Mouse (Mus musculus) gastrocnemius, postnatal 10 days (tissue): ENCODE data around the gene Crip1. TPM values are rescaled to one million over a fixed set of nuclear protein-coding genes. Genes with fewer than 3 reads are reported as not detected.

Experiments
- DNase-seq: peaks from one replicate; pipeline ENCODE4 v3.0.0; 2021; ENCODE audit warnings: mixed read lengths
- total RNA-seq, 2 experiments: library from RNA; stranded (reverse); gene quantifications; 2 replicates each; pipeline ENCODE4 v1.2.3; 2021

Crip1 gene
- total RNA-seq, 2 experiments from 2014 or later, result 143 to 189 TPM

DNA sequence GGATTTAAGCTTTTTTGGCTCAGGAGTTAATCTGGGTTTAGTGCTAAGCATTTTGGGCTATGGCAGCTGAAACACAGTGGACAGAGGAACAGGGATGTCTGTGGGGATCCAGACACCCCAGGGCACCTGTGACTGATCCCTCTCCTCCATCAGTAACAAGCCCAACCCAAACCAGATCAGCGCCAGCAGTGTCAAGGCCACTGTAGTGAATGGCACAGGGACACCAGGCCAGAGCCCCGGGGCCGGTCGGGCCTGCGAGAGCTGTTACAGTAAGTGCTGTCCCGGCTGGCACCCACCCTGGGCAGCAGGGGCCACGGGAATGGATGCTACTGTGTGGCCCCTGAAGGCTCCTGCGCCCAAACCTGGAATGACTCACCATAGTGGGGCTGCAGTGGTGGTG lies 15.4 kb upstream of the Crip1 start:
- DNase-seq, result no peak

DNA sequence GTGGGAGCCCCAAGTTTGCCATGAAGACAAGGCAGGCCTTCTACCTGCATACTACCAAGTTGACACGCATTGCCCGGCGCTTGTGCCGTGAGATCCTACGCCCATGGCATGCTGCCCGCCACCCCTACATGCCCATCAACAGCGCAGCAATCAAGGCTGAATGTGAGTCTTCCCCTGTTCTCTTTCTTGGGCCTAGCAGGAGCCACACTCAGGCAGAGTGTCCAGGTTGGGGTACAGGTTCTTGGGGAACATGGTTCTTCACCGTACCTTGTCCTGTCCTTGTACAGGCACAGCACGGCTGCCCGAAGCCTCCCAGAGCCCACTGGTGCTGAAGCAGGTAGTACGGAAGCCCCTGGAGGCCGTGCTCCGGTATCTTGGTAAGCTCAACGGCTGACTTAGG lies 14.5 kb upstream of the Crip1 start:
- no peak for DNase-seq

DNA sequence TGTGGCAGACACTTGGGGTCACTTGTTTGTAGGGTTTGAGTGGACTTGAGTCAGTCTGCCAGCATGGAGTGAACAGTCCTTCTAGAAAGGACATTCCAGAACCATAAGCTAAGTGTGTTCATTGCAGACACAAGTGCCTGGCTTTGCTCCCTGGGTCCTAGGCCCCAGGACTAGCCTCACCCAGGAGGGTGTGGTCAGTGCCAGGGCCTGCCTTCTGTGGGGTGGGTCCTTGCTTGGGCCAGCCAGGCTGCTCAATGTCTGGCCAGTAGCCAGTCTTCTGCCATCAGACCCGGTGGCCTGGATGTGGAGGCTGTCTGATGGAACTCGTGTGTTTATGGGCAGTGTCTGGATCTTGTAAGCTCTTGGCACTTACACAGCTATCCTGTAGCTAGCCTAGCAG lies 13.5 kb upstream of the Crip1 start:
- no peak for DNase-seq

DNA sequence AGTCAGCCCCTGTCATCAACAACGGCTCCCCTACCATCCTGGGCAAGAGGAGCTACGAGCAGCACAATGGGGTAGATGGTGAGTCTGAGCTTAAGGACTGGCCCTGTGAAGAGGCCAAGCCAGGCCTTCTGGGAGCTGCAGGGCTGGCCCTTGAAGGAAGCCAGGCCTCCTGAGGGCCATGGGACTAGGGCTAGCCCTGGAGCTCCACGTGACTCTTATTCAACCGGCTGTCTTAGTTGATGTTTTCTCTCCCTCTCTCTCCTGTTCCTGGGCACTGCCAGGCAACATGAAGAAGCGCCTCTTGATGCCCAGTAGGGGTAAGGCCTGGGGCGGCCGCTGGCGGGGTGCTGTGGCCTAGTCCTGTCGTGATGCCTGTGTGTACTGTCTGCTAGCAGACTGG lies 12.9 kb upstream of the Crip1 start:
- no peak for DNase-seq

DNA sequence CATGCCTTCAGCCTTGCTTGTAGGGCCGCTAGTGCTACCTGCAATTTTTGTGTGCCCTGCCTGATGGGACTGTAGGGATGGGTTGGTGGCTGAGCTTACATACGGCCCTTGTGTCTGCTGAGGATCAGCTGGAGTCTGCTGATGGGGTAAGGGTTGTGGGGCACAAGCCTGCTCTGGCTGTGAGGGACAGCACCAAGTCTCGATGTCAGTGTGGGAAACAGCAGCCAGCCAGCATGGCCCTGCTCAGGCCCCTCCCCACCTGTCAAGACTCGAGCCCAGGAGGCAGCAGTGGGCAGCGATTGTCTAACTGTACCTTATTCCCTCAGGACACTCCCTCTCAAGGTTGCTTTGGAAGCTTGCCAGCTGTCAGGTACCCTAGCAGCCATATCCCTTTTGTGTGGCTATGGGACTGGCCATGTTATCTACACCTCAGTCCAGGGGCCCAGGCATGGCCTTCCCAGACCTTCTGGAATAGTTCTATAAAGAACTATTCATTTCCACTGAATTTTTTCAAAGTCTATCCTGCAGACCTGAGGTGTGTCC lies 12.2 kb upstream of the Crip1 start:
- DNase-seq, result no peak

DNA sequence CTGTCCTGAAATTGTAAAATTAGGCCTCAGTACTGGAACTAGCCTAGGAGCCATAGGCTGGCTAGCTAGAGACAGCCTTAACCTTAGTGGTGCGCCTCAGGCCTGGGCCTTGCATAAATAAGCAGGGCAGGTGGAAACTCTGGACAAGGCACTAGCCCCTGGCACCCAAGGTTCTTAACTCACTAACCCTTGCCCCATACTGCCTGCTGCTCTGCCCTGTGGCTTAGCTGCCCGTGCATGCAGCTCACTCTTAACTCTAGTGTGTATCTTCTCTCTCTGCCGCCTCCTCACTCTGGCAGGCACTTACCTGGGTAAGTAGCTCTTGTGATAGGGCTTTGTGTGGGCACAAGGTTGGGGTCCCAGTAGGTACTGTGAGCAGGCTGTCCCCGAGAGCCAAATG lies 11.6 kb upstream of the Crip1 start:
- DNase-seq, result no peak

DNA sequence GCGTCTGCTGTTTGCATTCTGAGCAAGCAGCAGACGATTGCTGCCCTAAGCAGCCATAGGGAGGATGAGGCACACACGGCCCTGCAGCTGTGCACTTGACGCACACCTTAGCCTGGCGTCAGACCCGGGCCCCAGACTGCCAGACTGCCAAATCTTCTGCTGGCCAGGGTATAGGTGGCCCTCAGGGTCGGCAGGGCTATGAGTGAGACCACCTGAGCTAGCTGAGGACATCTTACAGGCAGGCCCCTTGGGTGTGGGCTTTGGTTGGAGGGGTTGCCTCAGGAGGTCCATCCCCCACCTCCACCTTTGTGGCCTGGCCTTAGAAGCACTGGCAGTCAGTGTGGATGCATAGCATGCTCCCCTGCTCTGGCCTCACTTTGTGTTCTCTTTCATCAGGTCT lies 10.7 kb upstream of the Crip1 start:
- no peak for DNase-seq

DNA sequence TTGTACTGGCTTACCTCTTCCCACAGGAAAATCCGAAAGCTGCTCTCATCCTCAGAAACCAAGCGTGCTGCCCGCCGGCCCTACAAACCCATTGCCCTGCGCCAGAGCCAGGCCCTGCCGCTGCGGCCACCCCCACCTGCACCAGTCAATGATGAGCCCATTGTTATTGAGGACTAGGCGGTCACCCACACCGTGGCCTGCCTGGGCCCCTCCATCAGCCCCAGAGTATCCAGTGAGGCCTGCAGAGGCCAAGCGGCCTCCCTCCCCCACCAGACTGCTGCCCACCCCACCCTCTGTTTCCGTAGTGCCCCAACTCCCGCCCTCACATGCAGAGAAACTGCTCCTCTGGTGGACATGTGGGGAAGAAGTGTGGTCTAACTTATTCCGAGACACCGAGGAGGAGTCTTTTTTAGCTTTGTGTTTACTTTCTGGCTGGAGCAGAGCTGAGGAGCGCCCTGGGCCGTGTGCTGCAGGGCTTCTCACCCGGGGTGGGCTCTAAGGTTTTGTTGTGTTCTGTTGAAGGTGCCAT lies 9.6 kb upstream of the Crip1 start:
- DNase-seq, result no peak

DNA sequence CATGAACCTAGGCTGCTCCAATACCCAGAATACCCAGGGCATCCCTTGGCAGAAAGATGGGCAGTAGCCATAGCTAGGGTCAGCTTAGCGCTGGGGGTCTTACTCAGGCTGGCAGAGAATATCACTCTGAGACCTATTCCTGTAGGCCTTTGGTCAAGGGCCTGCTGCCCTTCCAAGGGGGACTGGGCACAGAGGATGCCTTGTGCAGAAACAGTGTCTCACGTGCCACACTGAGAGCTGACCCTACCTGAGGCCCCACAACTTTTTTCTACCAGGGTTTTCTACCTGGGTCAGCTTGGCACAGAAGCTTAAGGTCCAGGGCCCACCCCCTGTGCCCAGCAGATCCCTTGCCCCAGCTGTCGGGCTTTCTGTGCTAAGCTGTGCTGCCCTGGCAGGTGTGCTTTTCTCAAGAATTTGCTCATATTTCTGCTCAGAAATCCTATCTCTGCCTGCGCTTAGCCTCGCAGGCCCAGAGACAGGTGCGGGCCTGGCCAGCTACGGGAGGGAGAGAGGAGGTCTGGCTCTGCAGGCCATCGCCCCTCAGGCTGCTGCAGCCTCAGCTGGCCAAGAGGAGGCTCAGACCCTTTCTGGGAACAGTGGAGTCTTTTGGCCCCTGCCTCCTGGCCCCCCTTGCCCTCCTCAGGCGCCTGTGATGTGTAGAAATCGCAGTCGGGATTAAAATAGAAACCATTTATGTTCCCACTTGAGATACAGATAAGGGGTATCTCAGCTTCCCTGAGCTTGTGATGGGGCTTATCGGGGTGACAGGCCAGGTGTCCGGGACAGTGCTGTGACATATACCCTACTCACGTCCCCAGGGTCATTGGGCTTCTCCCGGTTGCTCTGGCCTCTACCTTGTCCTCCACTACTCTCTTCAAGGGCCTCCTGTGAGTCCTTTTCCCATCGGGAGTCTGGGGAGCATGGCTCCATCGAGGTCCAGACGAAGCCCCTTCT lies 8.6 kb upstream of the Crip1 start:
- DNase-seq, result no peak

DNA sequence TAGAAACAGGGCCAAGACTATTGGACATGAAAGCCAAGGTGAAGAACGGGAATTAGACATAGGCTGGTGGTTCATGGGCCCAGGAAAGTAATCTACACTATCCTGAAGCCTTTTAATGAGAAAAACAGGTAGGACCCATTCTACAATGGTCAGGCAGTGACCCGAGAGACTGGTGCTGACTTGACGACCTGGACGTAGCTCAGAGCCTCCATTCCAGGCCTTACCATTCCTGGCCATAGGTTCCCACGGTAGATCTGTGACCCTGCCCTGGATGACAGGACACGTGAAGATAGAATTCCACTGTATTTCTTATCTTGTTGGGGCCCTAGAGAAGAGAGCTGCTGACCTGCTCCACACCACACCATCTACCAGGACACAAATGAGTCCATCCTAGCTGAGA lies 7.8 kb upstream of the Crip1 start:
- DNase-seq, result no peak

DNA sequence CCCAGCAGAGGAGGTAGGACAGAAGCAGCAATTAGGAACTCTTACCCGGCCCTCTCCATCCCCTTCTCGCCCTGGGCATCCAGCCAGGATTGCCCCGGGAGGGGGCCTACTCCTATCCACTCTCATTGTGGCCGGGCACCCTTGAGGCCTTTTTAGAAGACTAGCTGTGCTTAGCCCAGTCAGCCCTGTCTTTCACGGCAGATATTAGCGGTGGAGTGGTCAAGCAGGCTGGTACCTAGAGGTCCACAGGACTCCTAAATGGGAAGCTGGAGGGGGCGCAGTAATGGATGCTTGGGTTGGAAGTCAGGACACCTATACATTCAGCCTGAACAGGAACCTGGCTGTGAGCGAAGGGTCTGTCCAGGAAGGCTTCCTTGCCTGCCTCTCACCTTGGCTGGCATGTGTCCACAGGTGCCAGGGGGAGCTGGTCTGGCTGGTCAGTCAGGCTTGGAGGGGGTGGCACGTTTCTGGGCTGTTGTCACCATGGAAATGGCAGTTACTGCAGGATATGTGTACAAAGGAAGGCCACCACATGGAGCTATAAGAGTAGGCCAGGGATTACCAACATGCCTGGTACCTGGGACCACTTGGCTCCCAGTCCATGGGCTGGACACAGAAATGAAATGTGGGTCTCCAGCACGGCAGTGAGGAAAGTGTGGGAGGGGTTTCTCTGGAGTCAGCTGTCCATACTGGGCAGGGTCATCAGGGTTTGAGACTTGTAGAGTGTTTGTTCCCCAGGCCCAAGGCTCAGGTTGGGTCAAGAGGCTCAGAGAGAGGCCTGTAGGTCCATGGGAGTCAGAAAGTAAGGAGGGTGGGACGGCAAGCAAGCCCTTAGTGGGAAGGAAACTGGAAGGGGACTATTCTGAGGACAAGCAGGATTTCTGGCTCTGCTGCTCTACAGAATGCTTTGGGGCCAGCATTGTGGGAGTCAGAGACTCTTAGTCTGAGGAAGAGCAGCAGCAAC lies 6.9 kb upstream of the Crip1 start:
- no peak for DNase-seq

DNA sequence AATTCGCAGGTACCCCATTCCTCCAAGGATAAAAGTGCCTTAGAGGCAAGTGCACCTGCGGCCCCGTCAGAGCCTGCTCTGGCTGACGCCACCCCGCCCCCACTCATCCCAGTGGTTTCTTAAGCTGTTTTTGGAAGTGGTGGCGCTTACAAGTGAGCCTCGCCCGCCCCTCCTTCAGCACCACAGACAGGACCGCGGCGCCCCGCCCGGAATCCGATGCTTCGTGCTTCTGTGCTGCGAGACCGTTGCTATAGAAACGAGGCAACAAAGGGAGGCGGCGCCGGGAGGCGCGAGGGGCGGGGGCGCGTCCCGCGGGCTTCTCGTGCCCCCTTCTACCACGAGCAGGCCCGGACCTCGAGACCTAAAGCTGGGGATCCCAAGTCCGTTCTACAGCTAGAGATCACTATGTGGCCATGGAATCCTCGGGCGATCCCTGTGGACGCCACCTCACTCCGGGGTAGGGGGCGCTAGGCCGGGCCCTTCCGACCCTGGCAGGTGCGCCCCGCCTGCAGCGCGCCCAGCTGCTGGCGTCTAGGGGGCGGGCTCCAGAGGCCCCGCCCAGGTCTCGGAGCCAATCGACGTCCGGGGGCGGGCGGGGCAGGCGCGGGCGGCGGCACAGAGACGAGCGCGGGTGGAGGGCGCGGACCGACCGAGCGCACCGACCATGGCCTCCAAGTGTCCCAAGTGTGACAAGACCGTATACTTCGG lies 6.1 kb upstream of the Crip1 start, which contains the start of gene Crip2:
Gene Crip2, plus strand, starts transcription at position 329 of the 708 bp plus-strand sequence.
- peak; percentile 83 for DNase-seq

DNA sequence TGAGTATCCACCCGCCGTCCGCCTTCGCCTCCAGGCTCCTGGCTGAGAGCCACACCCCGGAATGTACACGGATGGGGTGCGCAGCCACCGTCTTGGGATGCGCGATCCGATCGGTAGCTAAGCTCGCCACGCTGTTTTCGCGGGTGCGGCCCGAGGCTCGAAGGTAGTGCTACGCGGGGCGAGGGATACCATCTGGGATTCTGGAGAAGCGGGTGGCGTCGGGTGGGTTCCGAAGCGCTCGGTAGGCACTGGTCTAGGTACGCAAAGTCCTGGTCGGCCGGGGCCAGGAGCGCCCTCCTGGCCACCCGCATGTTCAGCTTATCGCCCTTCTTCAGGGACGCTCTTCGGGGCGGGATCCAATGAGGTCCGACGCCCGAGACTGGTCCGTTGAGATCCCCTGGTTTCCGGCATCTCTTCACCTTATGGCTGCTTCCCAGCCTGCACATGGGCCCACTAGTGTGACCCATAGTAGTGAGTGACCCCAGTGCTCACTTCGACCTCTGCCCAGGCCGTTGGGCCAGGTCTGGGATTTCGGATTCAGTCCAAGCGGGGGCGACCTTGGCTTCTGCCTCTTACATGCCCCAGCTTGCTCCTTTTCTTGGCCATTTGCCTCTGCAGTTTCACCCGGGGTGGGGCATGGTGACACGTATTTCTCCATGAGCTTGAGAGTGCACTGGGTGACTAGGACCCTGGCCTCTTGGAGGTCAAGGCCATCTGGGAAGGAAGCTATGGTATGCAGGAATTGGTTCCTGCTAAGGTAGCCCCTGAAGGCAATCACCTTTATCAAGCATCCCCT lies 5.3 kb upstream of the Crip1 start:
- no peak for DNase-seq

DNA sequence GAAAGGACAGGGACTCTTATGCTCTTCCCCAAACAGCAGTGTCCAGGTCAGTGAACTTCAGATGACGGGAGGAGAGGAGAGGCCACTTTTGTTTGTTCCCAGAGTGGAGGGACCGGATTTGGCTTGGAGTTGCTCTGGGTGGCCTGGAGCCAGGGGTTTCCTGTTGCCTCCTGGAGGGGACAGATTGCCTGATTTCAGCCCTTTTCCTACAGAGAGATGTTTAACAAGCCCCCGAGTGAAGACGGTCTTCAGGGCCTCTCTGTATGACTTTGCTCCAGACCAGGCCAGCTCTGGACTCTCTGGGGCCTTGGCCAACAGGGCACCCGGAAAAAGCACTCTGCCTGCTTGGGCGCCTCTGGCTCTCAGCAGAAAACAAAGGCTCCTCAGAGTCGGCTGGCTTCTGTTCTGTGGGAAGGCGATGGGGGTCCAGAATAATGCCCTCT lies 4.6 kb upstream of the Crip1 start:
- peak; percentile 63 for DNase-seq

DNA sequence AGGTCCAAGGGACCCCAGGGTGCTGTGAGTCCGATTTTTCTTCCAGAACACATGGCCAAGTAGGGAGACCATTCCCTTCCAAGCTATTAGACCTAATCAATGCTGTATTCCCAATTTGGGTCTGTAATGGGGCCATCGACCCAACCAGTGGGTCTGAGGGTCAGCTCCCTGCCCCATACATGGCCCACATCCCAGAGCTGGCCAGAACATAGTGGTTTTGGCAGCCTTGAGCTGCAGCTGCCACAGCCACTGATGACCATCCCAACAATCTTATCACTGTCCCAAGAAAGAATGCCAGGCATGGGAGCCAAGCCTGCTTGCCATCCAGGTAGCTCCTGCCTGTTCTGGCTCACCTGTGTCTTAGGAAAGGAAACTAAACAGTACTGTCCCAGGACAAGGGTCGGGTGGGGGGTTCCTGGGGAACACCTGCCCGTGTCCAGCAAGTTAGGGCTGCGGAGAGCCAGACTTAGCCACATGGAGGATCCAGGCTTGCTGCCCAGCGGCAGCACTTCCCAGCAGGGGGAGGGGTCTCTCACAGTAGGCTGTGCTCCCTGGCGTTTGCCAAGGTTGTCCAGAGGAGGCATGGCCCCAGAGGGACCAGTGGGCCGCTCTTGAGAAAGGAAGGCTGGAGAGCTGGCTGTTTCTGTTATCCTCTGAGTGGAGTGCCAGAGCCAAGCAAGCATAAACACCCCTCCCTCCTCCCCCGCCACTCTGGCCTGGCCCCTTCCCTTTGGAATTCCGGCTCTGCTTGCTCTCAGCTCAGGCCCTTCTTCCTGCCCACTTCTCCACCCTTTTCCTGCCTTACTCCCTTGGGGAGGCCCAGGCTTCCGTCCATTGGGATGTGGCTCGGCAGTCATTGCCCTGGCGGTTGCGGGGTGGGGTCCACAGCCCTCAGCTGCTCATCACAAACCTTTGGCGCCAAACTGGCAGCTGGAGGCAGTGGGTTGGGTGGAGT lies 3.8 kb upstream of the Crip1 start:
- peak; percentile 64 for DNase-seq

DNA sequence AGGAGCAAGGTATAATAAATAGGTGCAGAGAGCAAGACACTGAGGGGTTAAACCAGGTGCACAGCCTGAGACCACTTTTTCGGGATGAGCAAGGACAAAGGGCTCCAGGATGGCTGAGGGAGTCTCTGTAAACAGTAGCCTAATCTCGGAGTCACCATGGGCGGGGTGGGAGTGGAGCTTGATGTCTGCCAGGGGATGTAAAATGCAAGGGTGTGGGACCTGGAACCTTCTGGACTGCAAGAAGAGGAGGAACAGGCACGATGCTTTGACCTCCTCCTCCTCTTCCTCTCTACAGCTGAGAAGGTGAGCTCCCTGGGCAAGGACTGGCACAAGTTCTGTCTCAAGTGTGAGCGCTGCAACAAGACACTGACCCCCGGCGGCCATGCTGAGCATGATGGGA lies 3.0 kb upstream of the Crip1 start:
- no peak for DNase-seq

DNA sequence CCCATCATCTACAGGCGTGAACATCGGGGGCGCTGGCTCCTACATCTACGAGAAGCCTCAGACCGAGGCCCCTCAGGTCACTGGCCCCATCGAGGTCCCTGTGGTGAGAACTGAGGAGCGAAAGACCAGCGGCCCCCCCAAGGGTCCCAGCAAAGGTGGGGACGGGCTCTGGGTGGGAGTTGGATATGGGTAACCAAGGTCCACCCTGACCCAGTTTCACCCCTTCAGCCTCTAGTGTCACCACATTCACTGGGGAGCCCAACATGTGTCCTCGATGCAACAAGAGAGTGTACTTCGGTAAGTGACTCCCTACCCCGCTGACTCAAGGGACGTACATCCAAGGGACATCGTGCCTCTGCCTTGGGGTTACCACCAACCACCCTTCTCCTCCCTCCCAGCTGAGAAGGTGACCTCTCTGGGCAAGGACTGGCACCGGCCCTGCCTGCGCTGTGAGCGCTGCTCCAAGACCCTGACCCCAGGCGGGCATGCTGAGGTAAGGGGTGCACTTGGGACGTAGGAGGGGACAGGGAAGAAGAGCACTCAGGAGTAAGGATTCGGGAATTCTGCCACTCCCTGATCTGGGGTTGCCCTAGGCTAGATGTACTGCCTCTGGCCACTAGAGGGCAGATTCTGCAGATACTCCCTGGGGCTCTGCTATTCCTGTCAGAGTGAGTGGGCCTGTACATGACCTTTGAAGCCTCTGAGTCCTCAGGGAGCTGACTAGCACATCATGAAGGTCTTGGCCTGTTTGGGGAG lies 1.9 kb upstream of the Crip1 start:
- no peak for DNase-seq

DNA sequence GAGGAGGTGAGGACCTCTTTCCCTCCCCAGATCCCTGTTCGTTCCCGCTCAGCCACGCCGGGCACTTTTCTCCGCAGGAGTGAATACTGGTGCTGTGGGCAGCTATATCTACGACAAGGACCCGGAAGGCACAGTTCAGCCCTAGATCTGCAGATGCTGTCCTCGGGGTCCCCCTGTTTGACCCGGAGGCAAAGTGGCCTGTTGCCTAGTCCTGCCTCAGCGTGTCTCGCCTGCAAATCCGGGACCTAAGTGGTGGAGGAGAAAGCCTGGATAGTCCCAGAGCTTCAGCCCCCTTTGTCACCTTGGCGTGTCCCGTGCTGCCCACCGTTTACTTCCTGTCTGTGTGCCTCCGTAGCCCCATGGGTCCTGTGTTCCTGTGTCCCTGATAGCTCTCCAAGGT lies 1.2 kb upstream of the Crip1 start:
- no peak for DNase-seq

DNA sequence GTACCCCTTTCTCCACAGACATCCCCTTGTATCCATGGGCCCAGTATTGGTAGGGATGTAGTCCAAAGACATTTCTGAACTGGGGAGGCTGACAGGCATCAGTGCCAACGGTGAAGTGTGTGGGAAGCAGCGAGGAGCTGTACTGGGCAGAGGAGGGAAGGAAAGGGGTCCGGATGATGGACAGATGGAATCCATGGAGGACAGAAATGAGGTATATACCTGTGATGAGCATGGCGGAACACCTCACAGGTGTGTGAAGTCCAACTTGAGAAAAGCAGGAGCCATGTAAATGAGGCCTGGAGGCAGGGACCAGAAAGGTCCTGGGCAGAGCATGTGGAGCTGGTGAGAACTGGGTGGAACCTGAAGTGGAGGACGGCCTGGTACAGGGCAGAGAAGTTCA lies 525 bp upstream of the Crip1 start:
- no peak for DNase-seq
